Mouse (Mus musculus) adrenal gland, adult 8-10 months (tissue): Measurements from ENCODE around the gene Casp8. TPM values are rescaled to one million over a fixed set of nuclear protein-coding genes. Genes with fewer than 3 reads are reported as not detected.
"Not testable (repeated sequence)": the region's sequence is repeated elsewhere in the genome, so short reads cannot be mapped to it uniquely, and the experiment has no call there.

ENCODE experiments used
- DNase-seq: peaks from one replicate; pipeline ENCODE4 v3.0.0; 2022
- total RNA-seq, 4 experiments: library from RNA; stranded (reverse); gene quantifications; 2 replicates each; pipeline ENCODE4 v1.2.4; 2022

Gene Casp8
- total RNA-seq, 4 experiments from 2014 or later = 20.2 to 29.9 (median 22.8) TPM

GRCm38 (mm10) chr1:58800644-58801043 lies 5.5 kb downstream of the Casp8 start:
- DNase-seq = not testable (repeated sequence)

GRCm38 (mm10) chr1:58801558-58802285 lies 6.5 kb downstream of the Casp8 start:
- DNase-seq = no peak

- no peak for DNase-seq
Measured at GRCm38 (mm10) chr1:58802322-58803273, 7.4 kb downstream of the Casp8 start.

GRCm38 (mm10) chr1:58803531-58803930 lies 8.4 kb downstream of the Casp8 start:
- no peak for DNase-seq

GRCm38 (mm10) chr1:58806651-58807050 lies 11.5 kb downstream of the Casp8 start:
- DNase-seq = no peak

GRCm38 (mm10) chr1:58826319-58826718 lies 31.1 kb downstream of the Casp8 start:
- no peak for DNase-seq

- DNase-seq = no peak
Measured at GRCm38 (mm10) chr1:58830741-58831140, 35.6 kb downstream of the Casp8 start.

GRCm38 (mm10) chr1:58832198-58832597 lies 37.0 kb downstream of the Casp8 start:
- DNase-seq = no peak

GRCm38 (mm10) chr1:58856811-58857210 lies 61.6 kb downstream of the Casp8 start:
- DNase-seq = peak; percentile 21

- not testable (repeated sequence) for DNase-seq
Measured at GRCm38 (mm10) chr1:58859131-58859530, 64.0 kb downstream of the Casp8 start.

GRCm38 (mm10) chr1:58859738-58860365 lies 64.7 kb downstream of the Casp8 start:
- peak; percentile 77 for DNase-seq

- not testable (repeated sequence) for DNase-seq
Measured at GRCm38 (mm10) chr1:58860586-58860985, 65.4 kb downstream of the Casp8 start.

- not testable (repeated sequence) for DNase-seq
Measured at GRCm38 (mm10) chr1:58876500-58876899, 81.3 kb downstream of the Casp8 start.

GRCm38 (mm10) chr1:58879291-58879690 lies 84.1 kb downstream of the Casp8 start:
- DNase-seq = not testable (repeated sequence)

- not testable (repeated sequence) for DNase-seq
Measured at GRCm38 (mm10) chr1:58883279-58883678, 88.1 kb downstream of the Casp8 start.

GRCm38 (mm10) chr1:58885646-58886045 lies 90.5 kb downstream of the Casp8 start:
- DNase-seq = no peak

GRCm38 (mm10) chr1:58889826-58890546 lies 94.8 kb downstream of the Casp8 start:
- no peak for DNase-seq

GRCm38 (mm10) chr1:58890697-58891290 lies 95.6 kb downstream of the Casp8 start:
- DNase-seq = not testable (repeated sequence)

- not testable (repeated sequence) for DNase-seq
Measured at GRCm38 (mm10) chr1:58891481-58892170, 96.5 kb downstream of the Casp8 start.

- DNase-seq = not testable (repeated sequence)
Measured at GRCm38 (mm10) chr1:58892386-58892785, 97.2 kb downstream of the Casp8 start.
